Mouse (Mus musculus): Measurements from ENCODE around the gene 1700025G04Rik. TPM values are rescaled to one million over a fixed set of nuclear protein-coding genes. Genes with fewer than 3 reads are reported as not detected.

1700025G04Rik gene
- polyA plus RNA-seq, 2 experiments = 1.2 to 2.1 TPM

DNA sequence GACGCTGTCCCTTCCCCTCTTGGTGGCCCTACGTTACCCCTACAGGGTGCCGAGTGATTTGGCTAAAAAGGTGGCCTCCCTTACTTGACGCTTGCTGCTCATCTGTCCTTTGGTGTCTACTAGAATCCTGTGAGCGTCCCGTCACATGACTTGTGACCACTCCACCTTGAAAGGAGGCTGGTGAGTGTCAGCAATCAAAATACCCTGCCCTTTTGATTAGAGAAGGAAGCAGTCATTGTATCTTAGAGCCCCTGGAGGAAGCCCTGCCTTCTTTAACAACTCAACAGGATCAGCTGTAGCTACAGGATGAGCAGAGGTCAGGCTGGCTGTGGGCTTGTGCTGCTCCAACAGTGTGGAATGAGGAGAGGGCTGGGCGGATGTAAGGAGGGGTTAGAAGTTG is 190.0 kb downstream of the 1700025G04Rik start:
- Histone ChIP-seq H3K4me1 (replicated peaks; ENCODE audit: control insufficient read depth in 2 of 2, insufficient read depth in 2 of 2, low read length in 1 of 2) (no peaks in the 10 kb centered on the region), H3K4me3 (ENCODE audit: insufficient read depth in 1 of 2, low read depth in 2 of 2, low read length in 2 of 2) (no peak overlapping the region), H3K4me2 (ENCODE audit: low read depth) (no peak overlapping the region), H3K27ac (no peak overlapping the region), H3K36me3 (replicated peaks; ENCODE audit: control insufficient read depth, insufficient read depth, low read depth) (no peaks in the 10 kb centered on the region), H3K9ac (replicated peaks) (no peak overlapping the region), H3K9me3 (ENCODE audit: control insufficient read depth, low read length) (no peaks in the 10 kb centered on the region), H3K27me3 (ENCODE audit: control insufficient read depth, insufficient read depth, low read length) (no peaks in the 10 kb centered on the region)
- DNase-seq (ENCODE audit: low read depth in 3 of 3, low spot score in 3 of 3) (no peak), ATAC-seq (ENCODE audit: insufficient read depth) (no peak)
- TF ChIP-seq CTCF (IDR thresholded peaks at IDR 0.05; ENCODE audit: low read depth) = no peak
- TF ChIP-seq EP300 (IDR thresholded peaks at IDR 0.05; ENCODE audit: low read depth) = no peak
- 66% methylated on average over 7 of the region's 7 CpGs for WGBS (ENCODE audit: insufficient replicate concordance)

DNA sequence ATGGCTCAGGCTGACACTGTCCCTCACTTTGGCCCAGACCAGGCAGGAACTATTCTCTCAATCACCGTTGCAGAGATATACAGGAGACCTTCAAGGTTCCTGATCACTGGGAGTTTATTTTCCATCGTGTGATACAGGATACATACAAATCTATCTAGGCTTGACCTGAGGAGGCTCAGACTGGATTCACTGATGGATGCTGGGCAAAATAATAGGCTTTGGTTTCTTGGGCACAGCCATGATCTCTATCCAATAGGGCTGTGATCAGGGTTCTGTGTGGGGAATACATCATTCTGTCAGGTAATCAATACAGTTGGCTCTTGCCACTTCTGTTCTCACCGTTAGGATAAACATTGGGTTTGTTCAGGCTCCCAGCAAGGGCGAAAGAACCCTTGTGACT is 194.5 kb downstream of the 1700025G04Rik start:
- 54% methylated on average over 4 of the region's 4 CpGs for WGBS (ENCODE audit: insufficient replicate concordance)
- Histone ChIP-seq H3K9ac (replicated peaks) (no peak overlapping the region), H3K27me3 (ENCODE audit: control insufficient read depth, insufficient read depth, low read length) (no peaks in the 10 kb centered on the region), H3K4me2 (ENCODE audit: low read depth) (no peak overlapping the region), H3K36me3 (replicated peaks; ENCODE audit: control insufficient read depth, insufficient read depth, low read depth) (no peaks in the 10 kb centered on the region), H3K9me3 (ENCODE audit: control insufficient read depth, low read length) (no peaks in the 10 kb centered on the region), H3K27ac (no peak overlapping the region), H3K4me3 (ENCODE audit: insufficient read depth in 1 of 2, low read depth in 2 of 2, low read length in 2 of 2) (no peak overlapping the region), H3K4me1 (replicated peaks; ENCODE audit: control insufficient read depth in 2 of 2, insufficient read depth in 2 of 2, low read length in 1 of 2) (0 out of 4 replicates have a peak, but pooled peaks cover 0 to 3% of the 10 kb centered on the region in 2 experiments)
- DNase-seq (ENCODE audit: low read depth in 3 of 3, low spot score in 3 of 3) (no peak), ATAC-seq (ENCODE audit: insufficient read depth) (no peak)
- TF ChIP-seq EP300 (IDR thresholded peaks at IDR 0.05; ENCODE audit: low read depth) (no peak), CTCF (IDR thresholded peaks at IDR 0.05; ENCODE audit: low read depth) (no peak)

DNA sequence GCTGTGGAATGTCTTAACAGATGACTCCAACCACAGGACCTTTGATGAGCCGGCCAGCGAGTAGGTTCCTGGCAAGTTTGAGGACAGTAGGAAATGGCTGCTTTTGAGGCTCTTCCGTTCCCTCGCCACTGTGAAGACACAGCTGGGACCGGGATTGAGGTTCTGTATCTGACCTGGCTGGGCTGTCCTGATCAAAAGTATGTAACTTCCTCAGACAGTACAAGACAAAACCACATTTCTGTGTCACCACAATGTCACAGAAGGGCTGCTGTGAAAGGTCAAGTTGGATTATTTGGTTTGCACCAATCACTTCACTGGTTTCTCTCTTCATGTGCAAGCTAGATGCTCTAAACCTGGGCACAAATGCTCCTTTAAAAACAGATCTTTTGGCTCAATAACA is 195.9 kb downstream of the 1700025G04Rik start:
- WGBS (ENCODE audit: insufficient replicate concordance) = 22% methylated on average over 5 of the region's 5 CpGs
- H3K36me3 ChIP-seq (replicated peaks; ENCODE audit: control insufficient read depth, insufficient read depth, low read depth) = no peaks in the 10 kb centered on the region
- no peak for DNase-seq (ENCODE audit: low read depth in 3 of 3, low spot score in 3 of 3)
- no peaks in the 10 kb centered on the region for H3K9me3 ChIP-seq (ENCODE audit: control insufficient read depth, low read length)
- H3K4me1 ChIP-seq (replicated peaks; ENCODE audit: control insufficient read depth in 2 of 2, insufficient read depth in 2 of 2, low read length in 1 of 2) = 0 out of 4 replicates have a peak, but pooled peaks cover 0 to 3% of the 10 kb centered on the region in 2 experiments
- H3K4me3 ChIP-seq (ENCODE audit: insufficient read depth in 1 of 2, low read depth in 2 of 2, low read length in 2 of 2) = no peak overlapping the region
- no peak overlapping the region for H3K27ac ChIP-seq
- ATAC-seq (ENCODE audit: insufficient read depth) = no peak
- H3K27me3 ChIP-seq (ENCODE audit: control insufficient read depth, insufficient read depth, low read length) = no peaks in the 10 kb centered on the region
- H3K4me2 ChIP-seq (ENCODE audit: low read depth) = no peak overlapping the region
- no peak overlapping the region for H3K9ac ChIP-seq (replicated peaks)
- no peak for TF ChIP-seq CTCF (IDR thresholded peaks at IDR 0.05; ENCODE audit: low read depth)
- TF ChIP-seq EP300 (IDR thresholded peaks at IDR 0.05; ENCODE audit: low read depth) = no peak

DNA sequence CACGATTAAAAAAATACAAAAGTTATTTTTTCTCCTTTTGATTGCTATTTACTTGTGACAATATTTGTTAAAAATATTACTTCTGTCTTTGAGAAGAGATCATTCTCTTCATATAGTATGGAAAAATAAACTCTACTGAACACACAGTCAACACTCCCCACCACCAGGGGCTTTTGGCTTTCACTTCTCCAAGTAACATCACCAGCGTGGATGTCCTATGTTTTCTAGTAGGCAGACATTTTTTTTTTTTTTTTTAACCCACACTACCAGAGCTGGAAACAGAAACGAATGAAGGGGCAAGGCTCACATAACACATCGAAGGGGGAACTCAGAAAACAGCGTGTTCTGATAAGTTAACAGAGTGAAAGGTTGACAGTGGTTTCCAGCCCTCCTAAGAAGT is 197.9 kb downstream of the 1700025G04Rik start:
- no peak for ATAC-seq (ENCODE audit: insufficient read depth)
- no peak overlapping the region for H3K4me2 ChIP-seq (ENCODE audit: low read depth)

DNA sequence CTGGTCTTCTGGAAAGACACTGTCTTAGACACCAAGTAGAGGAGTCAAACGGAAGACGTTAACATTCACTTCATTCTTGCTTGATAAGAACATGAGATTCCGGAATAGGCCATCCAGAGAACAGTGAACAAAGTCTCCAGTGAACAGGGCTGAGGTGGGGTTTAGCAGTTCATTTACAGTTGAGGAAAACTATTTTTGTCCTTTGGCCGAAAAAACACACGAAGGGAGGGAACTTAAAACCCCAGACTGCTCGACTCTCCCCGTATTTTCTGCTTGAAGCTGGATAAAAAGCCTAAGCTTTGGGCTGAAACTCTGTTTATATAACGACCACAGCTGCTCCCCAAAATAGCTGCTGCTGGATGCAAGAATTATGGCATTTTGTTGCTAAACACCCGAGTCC is 198.7 kb downstream of the 1700025G04Rik start:
- 65% methylated on average over 9 of the region's 9 CpGs for WGBS (ENCODE audit: insufficient replicate concordance)
- H3K9me3 ChIP-seq (ENCODE audit: control insufficient read depth, low read length) = no peaks in the 10 kb centered on the region
- no peak overlapping the region for H3K4me2 ChIP-seq (ENCODE audit: low read depth)
- TF ChIP-seq EP300 (IDR thresholded peaks at IDR 0.05; ENCODE audit: low read depth) (no peak), CTCF (IDR thresholded peaks at IDR 0.05; ENCODE audit: low read depth) (no peak)
- no peak overlapping the region for H3K4me3 ChIP-seq (ENCODE audit: insufficient read depth in 1 of 2, low read depth in 2 of 2, low read length in 2 of 2)
- DNase-seq (ENCODE audit: low read depth in 3 of 3, low spot score in 3 of 3) (no peak), ATAC-seq (ENCODE audit: insufficient read depth) (no peak)
- 0 out of 4 replicates have a peak, but pooled peaks cover 0 to 3% of the 10 kb centered on the region in 2 experiments for H3K4me1 ChIP-seq (replicated peaks; ENCODE audit: control insufficient read depth in 2 of 2, insufficient read depth in 2 of 2, low read length in 1 of 2)
- H3K27ac ChIP-seq = no peak overlapping the region
- H3K36me3 ChIP-seq (replicated peaks; ENCODE audit: control insufficient read depth, insufficient read depth, low read depth) = no peaks in the 10 kb centered on the region
- H3K27me3 ChIP-seq (ENCODE audit: control insufficient read depth, insufficient read depth, low read length) = no peaks in the 10 kb centered on the region
- no peak overlapping the region for H3K9ac ChIP-seq (replicated peaks)

More for the DNA sequence above, 197.9 kb downstream of the 1700025G04Rik start:
- Histone ChIP-seq H3K9ac (replicated peaks) (no peak overlapping the region), H3K27ac (no peak overlapping the region), H3K36me3 (replicated peaks; ENCODE audit: control insufficient read depth, insufficient read depth, low read depth) (no peaks in the 10 kb centered on the region), H3K27me3 (ENCODE audit: control insufficient read depth, insufficient read depth, low read length) (no peaks in the 10 kb centered on the region), H3K4me1 (replicated peaks; ENCODE audit: control insufficient read depth in 2 of 2, insufficient read depth in 2 of 2, low read length in 1 of 2) (0 out of 4 replicates have a peak, but pooled peaks cover 0 to 3% of the 10 kb centered on the region in 2 experiments), H3K4me3 (ENCODE audit: insufficient read depth in 1 of 2, low read depth in 2 of 2, low read length in 2 of 2) (no peak overlapping the region), H3K9me3 (ENCODE audit: control insufficient read depth, low read length) (no peaks in the 10 kb centered on the region)
- WGBS (ENCODE audit: insufficient replicate concordance) = 43% methylated on average over 5 of the region's 5 CpGs
- DNase-seq (ENCODE audit: low read depth in 3 of 3, low spot score in 3 of 3) = no peak
- TF ChIP-seq CTCF (IDR thresholded peaks at IDR 0.05; ENCODE audit: low read depth) (no peak), EP300 (IDR thresholded peaks at IDR 0.05; ENCODE audit: low read depth) (no peak)
